Mouse (Mus musculus) brain, embryonic 14.5 days (tissue): ENCODE data around the gene Mff.

Source experiments
- CTCF ChIP-seq: fragments of 200-500 bp; IDR thresholded peaks from 2 replicates; pipeline ENCODE4 v1.5.1; 2012; ENCODE audit warnings: inconsistent platforms, mild to moderate bottlenecking, moderate library complexity, borderline replicate concordance; ENCODE audit not compliant: insufficient read depth, insufficient read length; ENCODE audit errors: extremely low read depth
- POLR2A ChIP-seq: fragments of 200-500 bp; IDR thresholded peaks from 2 replicates; pipeline ENCODE4 v1.6.1; 2012; ENCODE audit warnings: mild to moderate bottlenecking, inconsistent platforms, borderline replicate concordance; ENCODE audit not compliant: poor library complexity, insufficient read depth, insufficient read length, severe bottlenecking; ENCODE audit errors: extremely low read depth

DNA sequence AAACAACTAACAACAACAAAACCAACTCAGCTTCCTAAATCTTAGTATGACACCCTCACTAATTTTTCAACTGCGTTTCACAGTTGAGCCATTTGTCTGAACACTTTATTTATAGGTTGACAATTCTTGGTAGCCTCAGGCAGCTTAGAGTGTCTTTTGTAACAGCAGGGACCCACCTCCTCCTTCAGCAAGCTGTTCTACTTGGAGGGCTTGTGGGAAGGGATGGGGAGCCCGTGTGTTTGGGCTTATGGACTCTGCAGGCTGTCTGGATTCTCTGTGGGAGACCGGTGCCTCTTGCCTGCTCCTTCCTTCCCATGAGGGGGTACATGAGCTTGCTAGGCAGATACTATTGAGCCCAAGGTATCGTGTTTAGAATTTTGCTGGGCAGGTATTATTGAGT lies 69.3 kb downstream of the Mff start:
- TF ChIP-seq POLR2A (no peak), CTCF (no peak)
